Mouse (Mus musculus): ENCODE measurements around the gene Bad.
A peak's percentile ranks its signal among the peaks of the same experiment; 100 is the strongest.
"Not testable (repeated sequence)": the region's sequence is repeated elsewhere in the genome, so short reads cannot be mapped to it uniquely, and the experiment has no call there.

Bad gene

DNA sequence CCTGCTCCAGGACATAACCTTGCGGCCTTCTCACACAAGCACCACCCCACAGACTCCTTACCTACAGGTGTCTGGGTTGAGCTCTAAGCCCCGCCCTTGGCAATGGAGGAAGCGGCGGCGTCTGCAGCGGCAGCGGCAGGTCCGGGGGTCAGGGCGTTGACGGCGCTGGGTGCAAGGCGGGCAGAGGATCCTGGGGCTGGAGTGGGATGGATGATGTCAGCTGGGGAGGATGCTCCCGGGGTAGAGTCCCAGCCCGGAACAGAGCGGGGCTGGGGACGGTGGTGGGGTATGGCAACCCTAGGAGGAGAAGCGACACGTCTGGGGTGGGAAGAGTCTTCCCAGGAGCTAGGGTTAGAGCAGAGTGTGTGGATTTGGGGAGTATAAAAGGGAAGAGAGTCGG, 43.6 kb downstream of the Bad start:
- DNase-seq (ENCODE audit: low spot score in 2 of 2): no peak

- DNase-seq (ENCODE audit: low spot score in 2 of 2): no peak
Observed at GRCm38 (mm10) chr19:6985951-6986708, 44.5 kb downstream of the Bad start.

GRCm38 (mm10) chr19:6987061-6987903, 45.6 kb downstream of the Bad start, which contains the start of gene Vegfb:
TSS of gene Vegfb (minus strand) at chr19:6987651.
- DNase-seq (ENCODE audit: low spot score in 2 of 2): peak in 1 of 2 experiments; percentile 57

DNA sequence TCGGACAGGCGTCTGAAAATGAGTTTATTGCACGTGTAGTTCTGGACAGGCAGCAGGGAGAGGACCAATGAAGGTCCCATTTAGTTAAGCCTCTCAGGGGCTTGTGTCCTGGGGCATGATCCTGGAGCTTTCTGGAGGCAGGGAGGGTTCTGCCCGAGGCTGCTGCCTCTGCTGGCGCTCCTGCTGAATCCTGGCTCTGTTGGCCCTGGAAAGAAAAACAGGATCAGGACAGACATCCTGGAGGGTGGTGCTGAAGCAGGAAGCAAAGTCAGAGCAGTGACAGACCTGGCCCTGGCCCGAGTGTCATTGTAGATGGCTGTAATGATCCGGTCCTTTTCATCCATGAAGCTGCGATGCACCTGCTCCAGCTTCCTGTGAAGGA, 46.2 kb downstream of the Bad start:
- no peak for DNase-seq (ENCODE audit: low spot score in 2 of 2)

DNA sequence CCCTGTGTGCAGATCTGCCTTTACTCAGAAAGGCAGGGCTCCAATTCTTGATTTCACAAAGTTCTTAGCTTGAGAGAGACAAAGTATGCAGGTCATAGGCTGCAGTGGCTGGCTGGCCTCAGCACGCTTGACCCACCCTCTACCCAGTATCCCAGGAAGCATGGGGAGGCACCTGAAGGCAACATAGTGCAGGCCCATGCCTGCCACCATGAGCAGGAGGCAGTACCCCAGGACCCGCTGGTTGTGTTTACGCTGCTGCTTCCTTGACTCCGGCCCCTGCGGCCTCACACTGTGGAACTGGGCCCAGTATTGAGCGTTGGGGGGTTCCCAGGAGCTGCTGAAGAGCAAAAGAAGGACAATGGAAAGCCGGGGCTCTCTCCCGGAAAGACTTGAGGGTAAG, 47.6 kb downstream of the Bad start:
- DNase-seq (ENCODE audit: low spot score in 2 of 2): no peak

DNA sequence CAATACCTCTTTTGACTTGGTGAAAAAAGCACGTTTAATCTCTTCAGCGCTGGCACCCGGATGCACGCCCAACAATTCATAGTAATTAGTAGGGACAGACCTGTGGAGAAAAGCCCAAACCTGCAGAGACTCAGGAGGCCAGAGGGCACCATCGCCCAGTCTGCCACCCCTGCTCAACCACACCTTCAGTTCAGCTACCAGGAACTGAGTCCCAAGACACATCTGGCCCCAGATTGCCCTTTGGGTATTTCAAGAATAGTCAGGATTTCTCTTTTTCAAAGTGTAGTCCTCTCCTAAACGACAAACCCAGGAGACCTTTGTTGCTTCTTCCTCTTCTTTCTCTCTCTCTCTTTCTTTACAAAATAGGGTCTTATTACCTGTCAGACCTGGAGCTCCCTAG, 49.1 kb downstream of the Bad start:
- no peak for DNase-seq (ENCODE audit: low spot score in 2 of 2)

GRCm38 (mm10) chr19:6991166-6991565, 49.5 kb downstream of the Bad start:
- not testable (repeated sequence) for DNase-seq (ENCODE audit: low spot score in 2 of 2)

GRCm38 (mm10) chr19:6992011-6992858, 50.6 kb downstream of the Bad start, which contains the start of gene Dnajc4:
TSS of gene Dnajc4 (minus strand) at chr19:6992572.
- peak; percentile 89 to 93 for DNase-seq (ENCODE audit: low spot score in 2 of 2)

DNA sequence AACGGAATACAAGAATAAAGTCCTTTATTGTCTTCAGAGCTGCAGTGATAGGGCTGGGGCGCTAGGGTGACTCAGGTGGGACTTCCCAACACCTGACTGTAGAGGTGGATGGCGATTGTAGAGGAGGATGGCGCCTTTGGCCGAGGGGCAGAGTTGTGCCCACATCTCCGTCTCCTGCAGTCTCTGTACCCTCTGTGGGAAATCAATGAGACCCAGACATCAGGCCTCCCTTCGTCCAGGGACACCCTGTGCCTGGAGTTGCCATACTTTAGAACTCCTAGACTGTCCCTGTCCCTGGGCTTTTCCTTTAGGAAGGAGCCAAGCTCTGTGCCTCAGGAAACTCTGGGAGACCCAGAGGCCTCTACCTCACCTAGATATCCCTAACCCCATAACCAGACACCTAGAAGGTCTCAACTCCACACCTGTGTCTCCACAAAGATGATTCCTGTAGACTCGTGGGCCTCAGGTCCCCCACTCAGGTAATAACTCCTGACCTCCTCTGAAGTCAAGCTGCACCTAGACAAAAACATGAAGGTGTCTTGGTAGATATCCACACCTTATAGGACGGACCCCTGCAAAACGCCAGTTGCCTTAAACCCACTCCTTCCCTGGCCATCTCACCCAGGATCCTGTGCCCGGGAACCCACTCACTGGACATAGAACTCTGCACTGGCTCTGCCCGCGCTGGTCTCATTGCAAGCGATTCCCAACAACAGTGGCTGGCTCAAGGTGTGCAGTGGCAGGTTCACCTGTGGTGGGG, 51.5 kb downstream of the Bad start:
- DNase-seq (ENCODE audit: low spot score in 2 of 2): no peak

GRCm38 (mm10) chr19:6994002-6994401, 52.3 kb downstream of the Bad start:
- DNase-seq (ENCODE audit: low spot score in 2 of 2): no peak

- DNase-seq (ENCODE audit: low spot score in 2 of 2): no peak
Observed at GRCm38 (mm10) chr19:6994489-6994888, 52.8 kb downstream of the Bad start.

DNA sequence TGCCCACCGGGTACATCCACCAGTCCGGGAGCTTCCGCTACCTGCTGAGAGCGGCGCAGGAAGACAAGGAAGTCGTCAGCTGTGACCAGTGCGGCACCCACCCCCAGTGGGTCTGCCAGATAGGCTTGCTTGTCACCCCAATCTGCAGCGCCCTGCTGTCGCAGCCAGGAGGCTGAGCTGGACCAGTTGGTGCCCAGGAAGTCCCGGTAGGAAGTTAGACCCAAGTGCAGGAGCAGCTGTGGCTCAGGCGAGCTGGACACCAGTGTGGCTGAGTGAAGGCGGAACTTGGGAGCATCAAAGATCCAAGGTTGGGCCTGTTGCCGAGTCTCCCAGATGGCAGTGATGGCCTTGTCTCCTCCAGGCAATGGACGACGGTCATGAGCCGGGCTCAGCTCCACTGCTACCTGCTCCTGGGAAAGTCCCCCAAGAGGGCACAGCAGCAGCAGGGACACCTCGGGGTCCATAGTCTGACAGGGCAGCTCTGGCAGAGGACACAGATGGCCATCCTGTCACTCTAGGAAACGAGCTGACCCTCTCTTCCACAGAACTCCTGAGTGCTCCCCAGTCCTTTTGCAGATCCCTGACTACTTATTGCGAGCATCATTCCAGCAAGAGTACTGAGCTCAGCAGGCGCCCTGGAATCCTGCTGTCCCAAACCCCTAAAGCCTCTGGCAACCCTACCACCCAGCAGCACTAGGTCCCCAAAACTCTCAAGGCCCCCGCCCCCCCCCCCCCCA, 53.8 kb downstream of the Bad start:
- DNase-seq (ENCODE audit: low spot score in 2 of 2): peak in 1 of 2 experiments; percentile 36

DNA sequence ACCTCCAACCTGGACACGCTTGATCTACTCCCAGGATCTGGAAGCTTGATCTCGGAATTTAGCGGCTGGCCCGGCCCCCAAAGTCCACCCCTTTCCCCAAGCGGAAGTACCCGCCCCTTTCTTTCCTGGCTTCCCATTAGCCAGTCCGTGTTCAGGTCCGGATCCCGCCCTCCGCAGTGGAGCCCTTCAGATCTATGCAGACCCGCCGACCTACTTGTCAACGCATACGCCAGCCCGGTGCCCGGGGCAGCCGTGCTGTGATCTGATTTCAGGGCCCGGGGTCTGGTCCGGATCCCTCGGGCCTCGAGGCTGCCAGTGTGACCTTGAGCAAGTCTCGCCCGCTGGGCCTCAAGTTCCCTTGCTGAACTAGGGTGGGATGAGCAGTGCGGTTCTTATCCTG, 54.3 kb downstream of the Bad start, which contains the start of the genes Nudt22 and Trpt1:
TSS of gene Nudt22 (minus strand) at position 112 of the 400 bp plus-strand sequence.
TSS of gene Trpt1 (plus strand) at position 126 of the 400 bp plus-strand sequence.
- DNase-seq (ENCODE audit: low spot score in 2 of 2): peak in 1 of 2 experiments; percentile 76

DNA sequence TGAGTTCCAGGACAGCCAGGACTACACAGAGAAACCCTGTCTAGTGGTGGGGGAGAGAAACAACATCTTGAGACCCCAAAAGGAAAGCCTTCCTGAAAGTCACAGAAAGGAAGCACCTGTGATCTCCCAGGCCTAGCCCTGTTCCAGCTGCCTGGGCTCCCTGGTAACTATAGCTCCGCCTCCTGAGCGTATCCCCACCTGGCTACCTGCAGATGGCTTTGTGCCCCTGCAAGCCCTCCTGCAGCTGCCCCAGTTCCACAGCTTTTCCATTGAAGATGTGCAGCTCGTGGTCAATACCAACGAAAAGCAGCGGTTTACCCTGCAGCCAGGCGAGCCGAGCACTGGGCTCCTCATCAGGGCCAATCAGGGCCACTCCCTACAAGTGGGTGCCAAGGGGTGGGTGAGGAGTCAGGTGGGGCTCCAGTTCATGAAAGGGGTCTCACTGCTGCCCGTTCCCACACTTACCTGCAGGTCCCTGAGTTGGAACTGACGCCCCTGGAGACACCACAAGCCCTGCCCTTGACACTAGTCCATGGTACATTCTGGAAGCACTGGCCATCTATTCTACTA, 56.1 kb downstream of the Bad start:
- no peak for DNase-seq (ENCODE audit: low spot score in 2 of 2)

- no peak for DNase-seq (ENCODE audit: low spot score in 2 of 2)
Observed at GRCm38 (mm10) chr19:6999360-7000063, 57.9 kb downstream of the Bad start.

All from cerebellum, postnatal 4 days (tissue).